Mouse (Mus musculus) gastrocnemius, adult 18-20 months (tissue): ENCODE results near the gene Srbd1. TPM values are rescaled to one million over a fixed set of nuclear protein-coding genes. Genes with fewer than 3 reads are reported as not detected.

Experiments
- DNase-seq: peaks from one replicate; pipeline ENCODE4 v3.0.0; 2021; ENCODE audit warnings: low spot score
- total RNA-seq, 2 experiments: library from RNA; stranded (reverse); gene quantifications; 2 replicates each; pipeline ENCODE4 v1.2.3; 2021

Srbd1 gene
- total RNA-seq, 2 experiments from 2014 or later: 5.5 to 5.9 TPM

DNA sequence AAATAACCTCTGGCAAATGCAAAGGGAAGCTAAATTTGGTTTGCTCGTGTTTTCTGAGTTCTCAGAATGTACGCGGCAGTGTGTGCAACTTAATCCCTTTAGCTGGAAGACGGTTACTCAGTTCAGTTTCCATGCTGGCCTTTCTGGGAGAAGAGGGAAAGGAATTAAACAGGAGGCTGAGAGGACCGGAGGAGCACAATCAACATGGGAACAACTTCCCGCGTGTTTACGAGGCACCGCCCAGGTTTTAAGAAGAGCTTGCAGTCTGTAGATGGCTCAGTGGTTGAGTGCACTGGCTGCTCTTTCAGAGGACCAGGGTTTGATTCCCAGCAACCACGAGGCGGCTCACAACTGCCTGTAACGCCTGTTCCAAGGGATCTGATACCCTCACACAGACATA is 109.8 kb downstream of the Srbd1 start:
- DNase-seq: peak; percentile 57

DNA sequence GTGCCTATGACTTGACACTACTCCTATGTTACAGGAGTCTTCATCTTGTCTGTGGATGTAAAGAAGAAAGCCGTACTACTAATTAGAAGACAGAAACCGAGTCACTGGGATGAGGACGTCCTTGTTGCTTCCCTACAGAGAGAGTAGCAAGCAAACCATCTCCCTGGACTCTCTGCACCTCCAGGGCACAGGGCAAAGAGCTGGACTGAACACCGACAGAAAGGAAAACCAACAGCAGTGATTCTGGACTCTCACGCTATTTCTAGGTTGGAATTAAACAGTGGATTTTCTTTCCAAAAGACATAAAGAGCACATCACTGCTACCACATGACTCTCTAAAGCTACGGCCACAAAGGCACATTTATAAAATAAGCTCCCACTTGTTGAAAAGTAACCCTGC is 110.3 kb downstream of the Srbd1 start:
- peak; percentile 10 for DNase-seq

DNA sequence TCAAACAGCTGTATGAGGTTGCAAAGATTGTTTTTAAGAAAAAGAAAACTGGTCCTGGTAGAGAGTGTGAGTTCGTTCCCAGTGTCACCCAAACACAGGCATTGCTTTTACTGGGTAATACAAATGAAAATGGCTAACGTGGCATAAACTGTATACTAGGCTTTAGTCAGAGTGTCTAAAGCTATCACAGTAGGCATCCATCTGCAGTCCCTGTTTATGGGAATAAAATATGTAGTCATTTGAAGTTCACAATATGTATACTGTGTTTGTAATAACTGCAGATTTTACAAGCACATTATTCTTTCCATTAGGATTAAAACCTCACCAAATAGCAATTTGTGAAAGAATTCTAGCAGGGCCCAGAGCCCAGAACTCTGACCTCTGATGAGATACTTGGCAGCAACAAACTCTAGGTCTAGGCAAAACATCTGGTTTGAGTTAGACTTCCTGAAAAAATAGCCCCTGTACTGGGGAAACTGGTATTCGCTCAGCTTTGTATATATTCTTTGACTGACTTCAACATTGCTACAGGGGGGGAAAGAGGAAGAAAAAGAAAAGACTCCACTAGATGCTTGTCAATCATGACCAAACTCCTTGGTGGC is 112.8 kb downstream of the Srbd1 start:
- peak; percentile 49 for DNase-seq

DNA sequence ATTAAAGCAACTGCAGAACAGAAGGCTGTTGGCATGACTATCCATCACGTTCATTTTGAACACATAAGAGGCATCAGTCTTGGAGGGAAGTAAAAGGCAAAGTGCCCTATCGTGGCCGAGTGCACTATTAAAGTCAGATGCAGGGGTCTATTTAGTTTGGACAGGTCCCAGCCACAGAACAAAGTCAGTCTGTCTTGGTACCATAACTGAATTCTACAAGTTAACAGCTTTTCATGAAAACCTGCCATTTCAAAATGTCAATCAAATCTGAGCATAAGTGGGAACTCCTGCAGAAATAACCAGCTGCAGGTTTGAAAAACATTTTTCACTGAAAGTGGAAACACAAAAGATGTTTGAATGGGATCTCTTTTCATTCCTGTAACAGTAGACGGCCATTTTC is 115.0 kb downstream of the Srbd1 start:
- no peak for DNase-seq

DNA sequence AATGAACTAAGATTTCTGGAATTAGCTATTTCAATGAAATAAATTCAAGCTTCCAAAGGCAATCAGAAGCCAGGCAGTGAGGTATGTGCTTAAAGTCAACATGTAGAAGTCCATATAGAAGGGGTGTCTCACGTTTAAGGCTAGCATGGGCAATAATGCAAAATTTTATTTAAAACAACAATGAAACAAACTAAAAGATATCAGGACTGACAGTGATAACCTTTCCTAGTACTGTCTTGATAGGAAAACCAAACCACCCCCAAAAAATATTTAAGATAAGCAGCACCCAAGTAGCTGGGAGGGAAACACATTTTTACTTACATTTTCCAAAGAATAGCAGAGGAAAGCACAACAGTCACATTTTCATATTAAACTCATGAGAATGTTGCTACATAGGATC is 115.8 kb downstream of the Srbd1 start:
- no peak for DNase-seq

DNA sequence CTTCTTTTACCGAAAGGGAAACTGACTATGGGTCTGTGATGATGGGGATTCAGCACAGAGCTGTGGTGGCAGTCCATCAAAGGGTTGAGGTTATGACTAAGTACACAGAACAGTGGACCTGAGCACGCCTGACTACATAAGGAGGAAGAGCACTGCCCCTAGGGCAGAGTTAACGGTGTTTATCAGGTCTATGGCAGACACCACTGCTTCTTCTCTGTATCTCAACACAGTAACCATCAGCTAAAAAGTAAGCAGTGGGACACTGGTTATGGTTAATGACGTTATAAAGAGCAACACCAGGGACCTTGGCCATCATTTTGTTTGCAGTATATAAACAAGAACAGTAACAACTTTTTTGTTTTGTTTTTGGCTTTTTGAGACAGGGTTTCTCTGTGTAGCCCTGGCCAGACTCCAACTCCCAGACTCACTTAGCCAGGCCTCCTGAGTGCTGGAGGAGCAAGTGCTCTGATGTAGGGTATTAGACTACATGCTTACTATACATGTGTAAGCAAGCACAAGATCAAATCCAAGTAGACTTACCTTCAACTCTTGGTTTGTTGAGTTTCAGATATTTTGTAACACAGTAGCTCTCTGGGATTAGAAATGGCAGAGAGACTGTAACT is 117.3 kb downstream of the Srbd1 start:
- no peak for DNase-seq

DNA sequence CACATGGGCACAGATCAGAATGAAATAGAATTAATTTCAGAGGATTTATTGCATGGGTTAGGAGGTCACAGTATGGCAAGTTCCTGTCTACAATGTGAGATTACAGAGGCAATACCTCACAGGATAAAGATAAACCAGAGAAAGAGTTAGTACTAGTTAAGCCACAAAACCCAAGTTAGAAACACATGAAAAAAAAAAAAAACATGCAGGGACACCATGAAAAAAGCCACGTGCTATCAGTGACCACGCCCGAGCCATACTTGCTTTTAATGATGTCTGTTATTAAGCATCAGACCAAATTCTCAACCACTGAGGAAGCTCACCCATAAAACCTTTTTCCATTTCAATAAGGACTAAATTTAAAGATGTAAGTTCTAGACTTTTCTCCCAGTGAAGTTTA is 120.4 kb downstream of the Srbd1 start:
- DNase-seq: no peak

DNA sequence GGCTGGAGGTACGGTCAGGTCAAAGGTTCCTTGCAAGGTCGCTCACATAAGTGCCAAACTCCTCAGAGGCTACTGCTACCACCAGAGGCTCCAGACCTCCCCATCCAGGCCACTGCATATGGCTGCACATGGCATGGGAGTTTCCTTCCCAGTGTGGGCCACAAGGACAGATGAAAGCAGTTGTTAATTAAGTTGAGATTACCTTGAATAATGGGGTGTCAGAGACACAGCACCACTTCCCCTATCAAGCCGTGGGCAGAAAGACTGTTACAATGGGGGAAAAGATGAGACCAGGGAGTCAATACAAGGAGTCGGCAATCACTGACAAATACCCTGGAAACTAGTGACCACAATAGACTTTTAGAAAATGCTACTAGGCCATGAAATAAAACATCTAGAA is 122.6 kb downstream of the Srbd1 start:
- no peak for DNase-seq

DNA sequence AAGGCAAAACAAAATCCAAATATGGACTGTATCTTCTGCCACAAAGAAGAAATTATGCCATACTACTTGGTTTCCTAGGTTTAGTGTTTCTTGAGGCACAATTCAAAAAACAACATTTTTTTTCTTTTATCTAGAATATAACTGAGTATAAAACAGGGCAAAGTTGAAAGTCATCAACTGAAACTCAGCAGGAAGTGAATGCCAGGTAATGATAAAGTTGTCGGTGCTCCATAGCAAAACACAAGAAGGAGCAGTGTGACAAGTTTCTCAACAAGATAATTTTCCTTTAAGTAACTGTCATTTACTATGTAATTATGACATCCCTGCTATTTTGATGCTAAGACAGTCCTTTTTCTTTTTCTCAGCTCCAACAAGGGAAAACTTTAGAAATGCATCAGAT is 123.2 kb downstream of the Srbd1 start:
- DNase-seq: no peak

DNA sequence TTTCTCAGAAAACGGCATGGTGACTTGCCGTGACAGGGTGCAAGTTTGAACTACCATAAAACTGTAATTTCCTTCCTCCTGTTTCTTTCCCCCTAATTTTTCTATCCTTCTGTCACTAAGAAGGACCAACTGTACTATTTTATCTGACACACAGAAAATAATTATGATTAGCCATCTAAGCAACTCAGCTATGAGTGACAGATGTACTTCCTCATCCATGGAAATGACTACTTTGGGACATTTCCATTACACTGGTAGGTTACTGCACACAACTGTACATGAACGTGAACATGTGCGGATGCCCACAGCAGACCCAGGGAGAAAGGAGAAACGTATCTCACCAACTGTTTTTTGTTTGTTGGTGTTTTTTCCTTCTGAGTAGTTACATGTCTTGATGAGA is 123.7 kb downstream of the Srbd1 start:
- DNase-seq: no peak

DNA sequence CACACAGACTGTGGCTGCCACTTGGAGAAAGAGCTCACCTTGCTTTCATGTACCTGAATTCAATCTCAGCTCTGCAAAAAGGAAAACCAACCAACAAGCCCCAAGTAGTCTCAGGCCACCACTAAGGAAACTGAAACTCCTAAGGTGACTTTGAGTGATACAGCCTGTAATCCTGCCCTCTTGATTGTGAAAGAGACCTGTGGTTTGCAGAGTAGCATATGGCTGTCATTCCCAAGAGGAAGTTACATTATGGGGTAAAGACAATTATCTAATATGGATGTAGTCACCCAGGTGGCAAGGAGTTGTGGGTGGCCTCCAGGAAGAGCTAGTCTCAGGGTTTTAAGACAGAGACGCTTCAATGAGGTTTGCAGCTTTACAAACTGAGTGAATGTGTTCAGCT is 125.2 kb downstream of the Srbd1 start:
- DNase-seq: no peak

DNA sequence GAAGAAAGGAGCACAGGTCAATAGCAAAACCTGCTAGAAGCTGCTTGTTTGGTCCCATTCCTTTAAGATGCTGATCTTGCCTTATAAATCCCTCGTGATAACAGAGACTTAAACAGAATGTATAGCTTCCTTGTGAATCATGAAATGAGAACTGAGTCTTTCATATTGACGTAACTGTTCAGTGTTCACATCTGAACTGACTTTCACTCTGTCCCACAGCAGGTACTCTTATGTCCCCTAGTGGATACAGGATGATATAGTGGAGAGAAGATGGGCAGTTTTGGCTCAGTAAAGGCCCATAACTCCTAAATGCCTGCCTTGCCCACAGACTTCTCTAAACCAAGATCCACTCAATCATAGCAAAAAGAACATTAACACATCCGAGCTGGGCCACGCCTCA is 130.7 kb downstream of the Srbd1 start:
- DNase-seq: no peak

DNA sequence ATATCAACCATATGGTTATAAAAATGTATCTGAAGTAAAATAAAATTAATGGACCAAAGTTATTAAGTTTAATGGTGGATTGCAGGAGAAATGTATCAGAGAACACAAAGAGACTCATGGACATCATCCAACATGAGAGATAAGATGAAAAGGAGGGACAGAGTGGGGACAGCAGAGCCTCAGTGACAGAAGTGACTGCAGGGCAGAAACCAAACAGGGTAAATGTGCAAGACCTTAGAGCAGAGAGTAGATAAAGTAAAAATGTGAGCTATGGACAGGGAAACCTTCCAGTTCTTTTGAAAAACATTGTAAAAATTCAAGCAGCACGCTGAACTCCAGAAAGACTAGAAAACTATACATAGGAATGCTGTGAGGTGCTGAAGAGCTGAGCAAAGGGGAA is 132.4 kb downstream of the Srbd1 start:
- no peak for DNase-seq

DNA sequence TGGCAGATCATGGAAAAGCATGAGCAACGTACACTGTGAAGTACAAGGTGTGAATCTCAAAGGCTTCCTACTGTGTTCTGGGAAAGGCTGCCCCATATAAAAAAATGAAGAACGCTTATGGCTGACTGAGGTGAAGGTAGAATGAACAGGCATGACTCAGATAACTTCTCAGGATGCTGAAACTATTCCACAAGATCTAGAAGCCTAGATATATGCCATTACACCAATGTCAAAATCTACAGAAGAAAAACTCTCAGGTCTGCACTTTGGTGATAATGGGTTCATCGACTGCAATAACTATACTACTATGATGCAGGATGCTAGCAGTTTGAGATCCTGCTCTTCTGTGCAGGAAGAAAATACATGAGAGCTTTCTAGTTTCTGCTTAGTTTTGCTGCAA is 133.1 kb downstream of the Srbd1 start:
- DNase-seq: no peak

DNA sequence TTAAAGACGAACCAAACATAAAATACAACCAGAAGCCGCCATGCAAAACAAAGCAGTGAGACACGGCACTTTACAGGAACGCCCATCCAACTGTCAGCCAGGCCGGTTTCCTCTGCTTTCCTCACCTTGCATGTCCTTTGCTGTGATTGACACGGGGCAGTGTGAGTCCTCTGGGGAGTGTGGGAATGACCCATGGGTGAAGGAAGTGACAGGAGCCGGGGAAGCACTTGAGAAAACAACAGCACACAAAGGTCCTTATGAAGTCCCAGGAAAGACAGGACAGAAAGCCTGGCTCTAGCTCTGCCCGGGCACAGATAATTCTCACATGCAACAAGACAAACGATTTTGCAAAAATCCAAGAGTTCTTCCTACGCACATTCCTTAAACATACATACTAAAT is 136.6 kb downstream of the Srbd1 start:
- DNase-seq: peak; percentile 10

DNA sequence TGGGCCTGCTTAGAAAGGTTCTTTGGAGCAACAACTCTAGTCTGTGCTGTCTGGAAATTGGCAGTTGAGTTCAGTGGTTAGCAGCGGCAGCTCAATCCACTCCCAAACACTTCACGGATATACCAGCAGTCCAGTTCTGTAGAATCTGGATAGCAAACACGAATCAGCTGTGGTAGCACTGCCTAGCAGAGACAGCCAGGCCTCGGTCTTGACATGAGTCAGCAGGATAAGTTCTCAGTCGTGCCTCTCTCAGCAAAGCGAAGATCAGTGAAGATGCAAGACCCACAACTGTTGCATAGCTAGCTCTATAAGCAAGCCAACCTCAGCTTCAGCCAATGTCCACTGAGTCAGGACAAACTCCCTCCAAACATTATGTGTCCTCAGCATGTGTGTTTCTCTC is 142.9 kb downstream of the Srbd1 start:
- no peak for DNase-seq

DNA sequence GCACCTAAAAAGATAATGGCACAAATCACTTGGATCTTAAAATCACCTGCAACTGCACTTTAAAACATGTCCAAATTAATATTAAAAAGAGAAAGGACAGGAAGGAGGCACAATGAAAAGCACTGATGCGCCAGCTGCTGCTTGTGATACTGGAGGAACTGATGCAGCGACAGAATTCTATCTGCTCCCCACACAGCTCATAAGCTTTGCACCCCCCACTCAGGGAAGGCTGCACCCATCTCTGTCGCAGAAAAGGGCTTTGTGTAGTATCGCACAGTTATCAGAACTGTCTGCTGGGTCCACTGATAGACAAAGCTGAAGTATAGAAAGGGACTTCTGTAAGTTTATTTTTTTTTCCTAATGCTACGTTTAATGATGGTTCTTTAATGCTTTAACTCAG is 143.3 kb downstream of the Srbd1 start:
- DNase-seq: no peak

DNA sequence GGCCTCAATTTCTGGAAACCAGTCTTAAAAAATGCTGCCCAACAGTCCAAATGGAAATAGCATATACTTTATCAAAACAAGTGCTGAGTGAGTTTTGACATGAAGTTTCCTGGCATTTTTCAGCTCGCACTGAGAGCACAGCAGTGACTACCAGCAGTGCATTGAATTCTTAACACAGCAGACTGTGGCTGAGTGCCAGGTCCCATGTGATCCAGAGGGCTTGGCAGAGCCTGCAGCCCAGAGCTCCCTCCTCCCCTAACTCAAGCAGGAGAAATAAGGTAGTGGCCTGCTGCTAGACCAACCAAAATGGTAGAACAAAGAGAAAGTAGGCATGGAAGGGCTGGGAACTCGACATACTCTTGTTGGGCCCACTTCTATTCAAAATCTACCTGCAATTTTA is 149.2 kb downstream of the Srbd1 start:
- peak; percentile 67 for DNase-seq

DNA sequence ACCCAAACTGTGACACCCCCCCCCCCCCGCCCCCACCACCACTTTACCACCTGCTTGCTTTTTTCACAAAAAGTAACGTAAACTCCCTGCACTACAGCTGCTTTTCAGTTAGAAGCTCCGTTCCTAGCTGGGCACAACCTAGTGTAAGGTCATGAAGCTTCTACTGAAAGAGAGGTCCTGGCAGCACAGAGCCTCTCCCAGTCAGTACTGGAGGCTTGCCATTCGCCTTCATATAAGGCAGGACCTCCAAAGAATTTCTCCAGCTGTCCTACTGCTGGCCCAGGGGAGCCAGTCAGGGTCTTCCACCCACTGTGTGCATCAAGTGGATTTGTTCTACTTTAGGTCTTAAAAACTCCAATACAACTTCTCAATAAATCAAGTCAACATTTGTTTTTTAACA is 149.9 kb downstream of the Srbd1 start:
- DNase-seq: no peak

DNA sequence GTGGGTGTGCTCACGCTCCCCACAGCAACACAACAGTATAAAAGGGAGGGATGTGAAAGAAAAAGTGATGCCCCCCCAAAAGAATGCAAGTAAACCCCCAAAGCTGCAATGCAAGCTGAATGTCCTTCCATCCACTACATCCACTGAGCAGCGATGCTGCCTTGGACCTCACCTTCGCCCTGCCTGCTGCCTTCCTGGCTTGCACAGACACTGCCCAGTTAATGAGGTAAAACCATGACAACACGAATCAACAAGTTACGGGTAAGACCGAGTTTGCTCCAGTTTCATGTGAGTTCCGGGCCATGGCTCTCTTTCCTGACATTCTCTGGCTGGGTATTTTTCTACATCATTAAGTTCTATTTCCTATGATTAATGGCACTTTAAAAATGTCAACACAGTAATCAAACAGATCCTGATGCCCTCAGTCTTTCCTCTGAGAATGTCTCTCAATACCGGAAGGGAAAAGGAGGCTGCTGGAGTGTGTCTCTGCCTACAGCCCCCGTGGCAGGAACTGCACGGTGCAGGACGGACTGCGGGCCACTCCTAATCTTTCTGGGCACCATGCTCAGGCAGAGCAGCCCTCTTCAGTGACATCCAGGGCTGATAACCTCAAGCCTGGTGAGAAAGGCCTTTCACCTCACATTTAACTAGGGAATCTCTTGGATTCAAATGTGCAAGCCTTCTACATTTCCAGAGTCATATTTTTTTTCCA is 155.8 kb downstream of the Srbd1 start:
- DNase-seq: no peak

DNA sequence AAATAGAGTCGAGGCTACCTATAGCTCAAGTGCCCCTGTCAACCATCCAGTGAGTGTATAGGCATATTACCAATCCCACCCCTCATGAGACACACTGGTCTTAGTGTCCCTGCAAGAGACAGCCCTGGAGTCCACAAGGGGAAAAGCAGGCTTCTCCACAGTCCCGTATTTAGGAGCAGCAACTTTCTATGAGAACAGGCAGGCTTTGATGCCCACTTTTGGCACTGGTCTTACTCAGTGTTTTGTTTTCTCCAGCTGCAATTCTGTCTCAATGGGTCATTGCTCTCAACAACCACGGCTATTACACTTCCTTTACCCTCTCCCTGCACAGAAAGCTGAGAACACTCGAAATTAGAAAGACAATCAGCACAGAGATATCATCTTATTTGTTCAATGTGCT is 157.4 kb downstream of the Srbd1 start:
- DNase-seq: no peak

DNA sequence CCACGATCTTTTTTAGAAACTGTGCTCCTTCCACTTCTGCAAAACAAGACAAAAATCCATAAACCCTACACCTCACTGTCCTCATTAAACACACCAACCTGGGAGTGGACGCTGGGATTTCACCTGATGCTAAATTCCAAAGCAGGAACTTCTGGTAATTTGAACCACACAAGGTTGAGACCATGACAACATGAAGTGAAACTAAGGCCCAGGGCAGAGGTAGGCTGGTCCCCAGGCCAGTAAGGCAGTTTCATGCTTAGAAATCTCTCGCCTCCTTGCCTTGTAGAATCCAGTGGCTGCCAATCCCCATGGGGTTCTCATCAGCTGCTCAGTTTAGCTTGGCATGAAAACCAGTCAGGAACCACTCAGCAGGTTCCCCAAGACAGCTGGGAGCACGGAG is 158.4 kb downstream of the Srbd1 start:
- no peak for DNase-seq

DNA sequence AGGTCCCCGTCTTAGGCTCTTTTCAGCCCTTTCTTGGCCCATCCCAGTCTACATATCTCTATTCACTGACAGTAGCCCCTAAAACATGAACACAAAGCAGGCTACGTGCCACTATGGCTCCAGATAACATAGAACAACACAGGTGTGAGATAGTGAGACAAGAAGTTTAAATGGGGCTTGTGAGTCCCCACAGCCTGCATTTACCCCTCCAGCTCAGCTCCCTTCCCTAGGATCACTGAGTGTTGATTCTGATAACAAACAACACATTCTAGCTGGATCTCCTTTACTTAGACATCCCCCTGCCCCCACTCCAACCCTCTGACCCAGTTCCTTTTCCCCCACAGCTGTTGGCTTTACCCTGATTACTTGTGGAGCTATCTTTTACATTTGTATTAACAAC is 158.8 kb downstream of the Srbd1 start:
- DNase-seq: no peak
